Mouse (Mus musculus) G1E (cell line): ENCODE data around the gene Dhrs3.

Source experiments
- CTCF ChIP-seq: IDR thresholded peaks from 2 replicates; pipeline ENCODE4 v1.5.1; 2012; ENCODE audit warnings: low read depth, low read length, inconsistent platforms, mixed read lengths
- GATA2 ChIP-seq: IDR thresholded peaks from 2 replicates; pipeline ENCODE4 v1.6.1; 2012; ENCODE audit warnings: low read depth, low read length, inconsistent platforms, borderline replicate concordance

GRCm38 (mm10) chr4:144957721-144958120 is 65.1 kb downstream of the Dhrs3 start:
- no peak for TF ChIP-seq CTCF
- TF ChIP-seq GATA2 = no peak
